10 mouse cellular contexts compared by ENCODE assay signal in genomic region chr11:114866486-114867360, GRCm38 (mm10). TPM values are rescaled to one million over a fixed set of nuclear protein-coding genes. Genes with fewer than 3 reads are reported as not detected.
A peak's percentile ranks its signal among the peaks of the same experiment; 100 is the strongest.
DNase-seq lines count a peak whose midpoint lies in the region; ATAC-seq and TF ChIP-seq lines count a peak whose summit lies in the region.
"Had no signal": no experiment of that assay in that cellular context is flagged by ENCODE, and none has a peak within 500 bp of the region (broad histone marks: within the 10 kb centered on the region; RNA-seq: fewer than 3 reads in every experiment).

No protein-coding gene starts in this region.

- no peak for TF ChIP-seq POLR2A in thymus, adult 2 months (IDR thresholded peaks at IDR 0.05; ENCODE audit: control insufficient read depth, extremely low read depth, insufficient read depth, low read length, poor library complexity)

- ATAC-seq in hindbrain, postnatal 0 days = no peak
- no peak for ATAC-seq in hindbrain, embryonic 14.5 days (ENCODE audit: low FRiP score)
- ATAC-seq in CD4-positive, CD25-positive, alpha-beta regulatory T cell, adult 4 months = no peak

- no peak overlapping the region for H3K27ac ChIP-seq in hindbrain, postnatal 0 days
- H3K27ac ChIP-seq in hindbrain, embryonic 14.5 days = no peak overlapping the region
- H3K27ac ChIP-seq in thymus, adult 2 months (ENCODE audit: control insufficient read depth, insufficient read depth, low read length) = no peak overlapping the region

- DNase-seq in hindbrain, postnatal 0 days (ENCODE audit: low spot score) = peak; percentile 25
- DNase-seq in hindbrain, embryonic 14.5 days (ENCODE audit: low spot score) = no peak
- peak; percentile 34 for DNase-seq in gastrocnemius, postnatal 10 days
- peak; percentile 82 for DNase-seq in kidney, adult 18-20 months
- peak; percentile 82 for DNase-seq in lung, postnatal 10 days
- no peak for DNase-seq in left cerebral cortex, adult 8-10 months (ENCODE audit: low spot score in 2 of 2)
- DNase-seq in thymus, adult 2 months = no peak

- no peak for TF ChIP-seq CTCF in hindbrain, postnatal 0 days (IDR thresholded peaks at IDR 0.05; ENCODE audit: low read depth)
- no peak for TF ChIP-seq CTCF in thymus, adult 2 months (IDR thresholded peaks at IDR 0.05; ENCODE audit: borderline replicate concordance, control insufficient read depth, extremely low read depth, insufficient read depth, low read length, poor library complexity)

- H3K4me3 ChIP-seq in hindbrain, postnatal 0 days (ENCODE audit: low read length) = no peak overlapping the region
- no peak overlapping the region for H3K4me3 ChIP-seq in hindbrain, embryonic 14.5 days (replicated peaks; ENCODE audit: low read length)
- no peak overlapping the region for H3K4me3 ChIP-seq in thymus, adult 2 months (ENCODE audit: control insufficient read depth, insufficient read depth, low read length)
- H3K4me3 ChIP-seq: neural tube, embryonic 13.5 days had no signal

- no peak overlapping the region for H3K4me2 ChIP-seq in hindbrain, postnatal 0 days (ENCODE audit: low read depth, low read length)
- no peak overlapping the region for H3K4me2 ChIP-seq in hindbrain, embryonic 14.5 days (replicated peaks)
- H3K4me2 ChIP-seq: neural tube, embryonic 13.5 days had no signal

- H3K27me3 ChIP-seq in hindbrain, postnatal 0 days (ENCODE audit: insufficient read depth, low read length) = no peaks in the 10 kb centered on the region
- H3K27me3 ChIP-seq in hindbrain, embryonic 14.5 days (ENCODE audit: control insufficient read depth, insufficient read depth, low read length) = no peaks in the 10 kb centered on the region
- H3K27me3 ChIP-seq in thymus, adult 2 months (ENCODE audit: control insufficient read depth, insufficient read depth, low read length) = no peaks in the 10 kb centered on the region
- H3K27me3 ChIP-seq: neural tube, embryonic 13.5 days had no signal

- peaks cover 14% of the 10 kb centered on the region; the same call in 1 of the 2 replicates for H3K4me1 ChIP-seq in hindbrain, postnatal 0 days (ENCODE audit: insufficient read depth, low read length)
- no peaks in the 10 kb centered on the region; the same call in 1 of the 2 replicates for H3K4me1 ChIP-seq in hindbrain, embryonic 14.5 days (replicated peaks; ENCODE audit: control insufficient read depth, insufficient read depth, low read length)
- H3K4me1 ChIP-seq in thymus, adult 2 months (replicated peaks; ENCODE audit: control insufficient read depth, insufficient read depth, low read length) = no peaks in the 10 kb centered on the region

- H3K9me3 ChIP-seq in hindbrain, postnatal 0 days (ENCODE audit: low read length) = no peaks in the 10 kb centered on the region
- no peaks in the 10 kb centered on the region for H3K9me3 ChIP-seq in hindbrain, embryonic 14.5 days (ENCODE audit: control insufficient read depth, low read length)
- H3K9me3 ChIP-seq: neural tube, embryonic 13.5 days had no signal

- H3K36me3 ChIP-seq in hindbrain, postnatal 0 days (ENCODE audit: insufficient read depth, low read length) = no peaks in the 10 kb centered on the region
- no peaks in the 10 kb centered on the region for H3K36me3 ChIP-seq in hindbrain, embryonic 14.5 days (replicated peaks; ENCODE audit: control insufficient read depth, insufficient read depth)
- H3K36me3 ChIP-seq in thymus, adult 2 months (ENCODE audit: control insufficient read depth, insufficient read depth, low read length) = no peaks in the 10 kb centered on the region
- H3K36me3 ChIP-seq: neural tube, embryonic 13.5 days had no signal

- no peak overlapping the region for H3K9ac ChIP-seq in hindbrain, postnatal 0 days (replicated peaks; ENCODE audit: low read length)
- H3K9ac ChIP-seq in hindbrain, embryonic 14.5 days = no peak overlapping the region
- H3K9ac ChIP-seq: neural tube, embryonic 13.5 days had no signal

- WGBS in hindbrain, postnatal 0 days = 48% methylated on average over 10 of the region's 10 CpGs
- 65% methylated on average over 10 of the region's 10 CpGs for WGBS in hindbrain, embryonic 14.5 days
- 87% methylated on average over 10 of the region's 10 CpGs for WGBS in thymus, adult 2 months

RNA-seq across cellular contexts. Expression of gene Gprc5c, which starts 15.8 kb away (rescaled TPM):
- total RNA-seq in hindbrain, postnatal 0 days (2014; rRNA removed) = 12.8 and 14.1 TPM in 2 replicates
- 7.5 and 7.8 TPM in 2 replicates for polyA plus RNA-seq in hindbrain, postnatal 0 days (2015; fragmentation: Nextera tagmentation; extraction: Ambion mirVana)
- 8.5 and 9.9 TPM in 2 replicates for polyA plus RNA-seq in hindbrain, embryonic 14.5 days (2014; fragmentation: Nextera tagmentation; extraction: Ambion mirVana)
- total RNA-seq in gastrocnemius, postnatal 10 days (2021) = 10 to 100 TPM; 58.5 to 63.6 TPM
- total RNA-seq in left cerebral cortex, adult 8-10 months (2022) = 1 to 10 TPM; 4.6 to 5.6 (median 5.4) TPM
- polyA plus RNA-seq in thymus, adult 2 months (2012; rRNA removed) = 5.4 and 6.4 TPM in 2 replicates
- not detected for polyA plus RNA-seq in CD4-positive, CD25-positive, alpha-beta regulatory T cell, adult 4 months (2017; shearing (Covaris generic))
- total RNA-seq: CH12.LX had no signal

RNA-seq across cellular contexts. Expression of gene Cd300a, which starts 23.1 kb away (rescaled TPM):
- 1.1 and 2.6 TPM in 2 replicates for total RNA-seq in hindbrain, postnatal 0 days (2014; rRNA removed)
- 1.4 and 1.5 TPM in 2 replicates for polyA plus RNA-seq in hindbrain, postnatal 0 days (2015; fragmentation: Nextera tagmentation; extraction: Ambion mirVana)
- 0.81 and 1.9 TPM in 2 replicates for polyA plus RNA-seq in hindbrain, embryonic 14.5 days (2014; fragmentation: Nextera tagmentation; extraction: Ambion mirVana)
- 1 to 10 TPM; 1.1 to 1.2 TPM for total RNA-seq in gastrocnemius, postnatal 10 days (2021)
- total RNA-seq in left cerebral cortex, adult 8-10 months (2022) = under 1 TPM; 0.40 to 0.87 (median 0.73) TPM
- polyA plus RNA-seq in thymus, adult 2 months (2012; rRNA removed) = 3.7 and 4.2 TPM in 2 replicates
- polyA plus RNA-seq in CD4-positive, CD25-positive, alpha-beta regulatory T cell, adult 4 months (2017; shearing (Covaris generic)) = under 1 TPM; 0.11 to 0.37 TPM

Comparison
In these comparisons a context has a peak if more than half of its experiments do, and no peak if none do; other contexts are left out.
1. DNase-seq: peak in hindbrain, postnatal 0 days (single experiment), gastrocnemius, postnatal 10 days (single experiment), kidney, adult 18-20 months (single experiment) and lung, postnatal 10 days (single experiment); none in hindbrain, embryonic 14.5 days (single experiment), left cerebral cortex, adult 8-10 months (0 of 2) and thymus, adult 2 months (single experiment).